Mouse (Mus musculus): ENCODE data around the gene Ccdc91. TPM values are rescaled to one million over a fixed set of nuclear protein-coding genes. Genes with fewer than 3 reads are reported as not detected.
A peak's percentile ranks its signal among the peaks of the same experiment; 100 is the strongest.

Gene Ccdc91
- polyA plus RNA-seq (2012; rRNA removed) = 973 and 1,093 TPM in 2 replicates

DNA sequence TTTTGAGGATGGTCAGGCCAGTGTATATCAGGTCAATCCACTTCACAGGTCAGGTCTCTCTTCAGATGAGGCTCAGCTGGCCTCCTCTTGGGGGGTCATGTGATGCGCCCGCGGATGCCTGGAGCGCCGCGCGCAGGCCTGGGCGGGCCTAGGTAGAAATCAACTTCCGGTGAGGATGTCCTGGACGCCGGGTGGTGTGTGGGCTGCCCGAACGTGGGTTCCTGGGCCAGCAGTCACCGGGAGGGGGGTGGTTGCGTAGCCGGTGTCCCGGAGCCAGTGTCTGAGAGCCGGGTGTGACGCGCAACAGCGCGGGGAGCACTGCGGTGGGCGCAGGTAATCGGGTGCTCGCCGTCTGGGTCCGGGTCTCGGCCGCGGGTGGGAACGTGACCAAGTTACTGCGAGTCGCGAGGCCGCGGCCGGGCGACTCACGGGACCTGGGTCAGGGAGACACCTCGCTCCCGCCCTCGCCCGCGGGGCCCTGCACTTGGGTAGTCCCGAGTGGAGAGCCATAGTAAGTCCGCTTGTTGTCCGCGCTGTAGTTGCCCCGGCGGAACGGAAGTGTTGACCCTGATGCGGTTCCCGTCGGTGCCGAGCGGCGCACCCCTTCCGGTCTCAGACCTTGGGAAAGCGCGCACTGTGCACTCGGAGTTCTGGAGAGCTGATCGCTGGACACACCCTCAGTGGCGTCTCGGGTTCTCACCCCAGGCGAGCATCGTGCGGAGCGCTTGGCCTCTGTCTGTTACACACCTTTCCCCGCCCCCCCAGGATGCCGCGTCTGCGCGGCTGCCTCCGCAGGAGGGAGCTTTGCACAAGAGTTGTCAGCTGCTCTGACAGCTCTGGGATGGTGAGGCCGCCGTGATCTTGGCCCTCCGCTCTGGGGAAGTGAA lies at the start of gene Ccdc91:
Gene Ccdc91 (plus strand): TSS at position 102 of the 887 bp plus-strand sequence.
- H3K27me3 ChIP-seq (ENCODE audit: control insufficient read depth, insufficient read depth, low read length) = no peaks in the 10 kb centered on the region
- H3K36me3 ChIP-seq (ENCODE audit: control insufficient read depth, insufficient read depth, low read length) = no peaks in the 10 kb centered on the region
- peak within 1 kb of the TSS; percentile 95 for H3K27ac ChIP-seq (ENCODE audit: control insufficient read depth, insufficient read depth, low read depth, low read length)
- peak; percentile 62 for TF ChIP-seq POLR2A (IDR thresholded peaks at IDR 0.05; ENCODE audit: control insufficient read depth, low read depth, low read length)
- no peak for TF ChIP-seq CTCF (IDR thresholded peaks at IDR 0.05; ENCODE audit: control insufficient read depth, insufficient read depth, insufficient replicate concordance, low read depth, low read length)
- peaks cover 5% of the 10 kb centered on the region for H3K4me1 ChIP-seq (ENCODE audit: control insufficient read depth, insufficient read depth, low read length)
- H3K4me3 ChIP-seq (ENCODE audit: control insufficient read depth, low read depth, low read length) = peak within 1 kb of the TSS; percentile 98

DNA sequence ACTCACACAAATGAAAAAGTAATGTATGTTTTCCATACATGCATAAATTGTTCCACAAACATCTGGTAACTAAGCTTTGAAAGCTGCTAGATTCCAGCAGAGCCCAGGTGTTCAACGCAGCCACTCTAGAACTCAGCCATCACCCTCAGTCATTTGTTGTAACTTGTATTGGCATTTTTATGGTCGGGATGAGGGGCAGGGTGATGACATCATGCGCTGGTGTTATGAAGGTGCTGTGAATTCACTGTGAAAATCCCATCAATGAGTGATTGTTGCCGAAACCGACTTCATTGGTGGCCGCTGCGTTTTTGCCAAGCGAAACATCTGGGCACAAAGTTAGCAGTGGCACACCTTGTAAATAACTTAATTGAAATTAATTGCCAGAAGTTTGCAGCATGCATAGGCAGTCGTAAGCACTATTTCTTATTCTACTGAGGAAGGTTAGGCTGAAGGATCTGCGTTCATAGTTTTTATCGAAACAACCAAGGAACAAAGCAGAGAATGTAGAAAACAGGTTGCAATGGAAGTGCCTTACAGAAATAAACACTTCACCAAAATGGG lies 48.6 kb upstream of the Ccdc91 start:
- TF ChIP-seq CTCF (IDR thresholded peaks at IDR 0.05; ENCODE audit: control insufficient read depth, insufficient read depth, insufficient replicate concordance, low read depth, low read length) (no peak), POLR2A (IDR thresholded peaks at IDR 0.05; ENCODE audit: control insufficient read depth, low read depth, low read length) (no peak)
- H3K4me3 ChIP-seq (ENCODE audit: control insufficient read depth, low read depth, low read length) = no peak overlapping the region
- H3K36me3 ChIP-seq (ENCODE audit: control insufficient read depth, insufficient read depth, low read length) = no peaks in the 10 kb centered on the region
- no peak overlapping the region for H3K27ac ChIP-seq (ENCODE audit: control insufficient read depth, insufficient read depth, low read depth, low read length)
- no peaks in the 10 kb centered on the region for H3K27me3 ChIP-seq (ENCODE audit: control insufficient read depth, insufficient read depth, low read length)
- H3K4me1 ChIP-seq (ENCODE audit: control insufficient read depth, insufficient read depth, low read length) = no peaks in the 10 kb centered on the region

DNA sequence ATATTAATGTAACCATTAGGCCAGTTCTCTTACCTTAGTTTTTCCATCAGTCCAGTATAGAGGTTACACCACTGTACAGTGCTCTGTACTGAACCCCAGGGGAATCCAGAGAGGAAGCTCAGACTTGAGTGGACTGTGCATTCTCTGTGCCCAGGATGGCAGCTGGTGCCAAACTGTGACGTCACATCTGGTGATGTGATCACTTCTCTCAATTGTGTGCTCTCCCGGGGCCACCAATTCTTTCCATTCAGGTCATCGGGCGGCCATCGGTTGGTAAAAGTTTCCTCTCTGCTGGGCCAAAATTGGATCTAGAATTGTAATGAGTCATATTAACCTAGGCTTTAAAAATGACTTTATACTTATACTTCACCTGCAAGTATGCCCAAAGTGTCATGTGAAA lies 19.9 kb upstream of the Ccdc91 start:
- H3K27me3 ChIP-seq (ENCODE audit: control insufficient read depth, insufficient read depth, low read length) = no peaks in the 10 kb centered on the region
- H3K4me3 ChIP-seq (ENCODE audit: control insufficient read depth, low read depth, low read length) = no peak overlapping the region
- no peaks in the 10 kb centered on the region for H3K4me1 ChIP-seq (ENCODE audit: control insufficient read depth, insufficient read depth, low read length)
- TF ChIP-seq POLR2A (IDR thresholded peaks at IDR 0.05; ENCODE audit: control insufficient read depth, low read depth, low read length) (no peak), CTCF (IDR thresholded peaks at IDR 0.05; ENCODE audit: control insufficient read depth, insufficient read depth, insufficient replicate concordance, low read depth, low read length) (no peak)
- H3K36me3 ChIP-seq (ENCODE audit: control insufficient read depth, insufficient read depth, low read length) = no peaks in the 10 kb centered on the region
- H3K27ac ChIP-seq (ENCODE audit: control insufficient read depth, insufficient read depth, low read depth, low read length) = no peak overlapping the region

DNA sequence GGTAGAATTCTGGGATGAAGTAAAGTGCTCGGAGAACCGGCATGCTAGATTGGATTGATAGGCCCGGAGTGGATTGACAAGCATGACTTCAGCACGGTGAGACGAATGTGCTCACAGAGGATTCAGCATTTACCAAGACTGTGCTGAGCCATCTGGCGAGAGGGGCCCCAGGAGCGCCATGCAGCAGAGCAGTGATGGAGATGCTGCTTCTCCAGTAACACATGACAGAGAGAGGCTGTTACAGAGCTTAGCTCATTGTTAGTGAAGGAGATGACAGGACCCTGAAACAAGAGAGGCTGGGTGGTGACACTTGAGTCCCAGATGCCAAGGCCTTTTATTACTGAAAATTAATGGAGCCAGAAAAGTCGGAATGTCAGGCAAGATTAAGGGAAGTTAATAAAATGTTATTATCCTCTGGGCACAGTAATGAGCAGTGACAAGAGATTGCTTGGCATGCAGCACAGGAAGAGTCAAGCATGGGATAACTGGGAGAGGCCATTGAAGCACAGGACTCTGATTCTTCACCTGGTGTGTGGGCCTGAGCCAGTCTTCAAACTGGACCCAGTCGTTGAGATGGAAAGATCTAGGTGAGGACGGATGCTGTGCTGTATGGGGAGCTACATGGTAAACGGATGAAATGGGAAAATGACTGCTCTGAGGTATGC lies 16.9 kb upstream of the Ccdc91 start:
- Histone ChIP-seq H3K36me3 (ENCODE audit: control insufficient read depth, insufficient read depth, low read length) (no peaks in the 10 kb centered on the region), H3K27ac (ENCODE audit: control insufficient read depth, insufficient read depth, low read depth, low read length) (no peak overlapping the region), H3K4me3 (ENCODE audit: control insufficient read depth, low read depth, low read length) (no peak overlapping the region), H3K4me1 (ENCODE audit: control insufficient read depth, insufficient read depth, low read length) (no peaks in the 10 kb centered on the region), H3K27me3 (ENCODE audit: control insufficient read depth, insufficient read depth, low read length) (no peaks in the 10 kb centered on the region)
- TF ChIP-seq POLR2A (IDR thresholded peaks at IDR 0.05; ENCODE audit: control insufficient read depth, low read depth, low read length) (no peak), CTCF (IDR thresholded peaks at IDR 0.05; ENCODE audit: control insufficient read depth, insufficient read depth, insufficient replicate concordance, low read depth, low read length) (no peak)

DNA sequence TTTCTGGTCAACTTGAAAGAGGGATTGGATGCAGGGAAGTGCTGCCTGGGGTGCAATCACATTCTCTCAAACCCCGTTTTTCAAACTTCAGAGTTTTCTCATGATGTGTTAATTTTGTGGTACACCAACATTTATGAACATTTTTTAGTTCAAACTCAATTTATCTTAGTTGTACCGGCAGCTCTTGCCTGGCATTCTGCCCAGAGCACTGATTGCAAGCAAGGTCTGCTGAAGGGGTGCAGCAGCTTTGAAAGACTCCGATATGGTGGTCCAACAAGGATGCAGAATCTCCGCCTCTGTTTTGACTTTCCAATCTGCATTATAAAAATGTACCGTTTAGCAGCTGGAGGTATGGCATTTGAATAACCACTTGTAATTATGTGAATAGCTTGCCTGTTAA lies 5.6 kb upstream of the Ccdc91 start:
- Histone ChIP-seq H3K4me1 (ENCODE audit: control insufficient read depth, insufficient read depth, low read length) (no peaks in the 10 kb centered on the region), H3K4me3 (ENCODE audit: control insufficient read depth, low read depth, low read length) (no peak overlapping the region), H3K36me3 (ENCODE audit: control insufficient read depth, insufficient read depth, low read length) (no peaks in the 10 kb centered on the region), H3K27ac (ENCODE audit: control insufficient read depth, insufficient read depth, low read depth, low read length) (no peak overlapping the region), H3K27me3 (ENCODE audit: control insufficient read depth, insufficient read depth, low read length) (no peaks in the 10 kb centered on the region)
- no peak for TF ChIP-seq POLR2A (IDR thresholded peaks at IDR 0.05; ENCODE audit: control insufficient read depth, low read depth, low read length)
- TF ChIP-seq CTCF (IDR thresholded peaks at IDR 0.05; ENCODE audit: control insufficient read depth, insufficient read depth, insufficient replicate concordance, low read depth, low read length) = no peak

DNA sequence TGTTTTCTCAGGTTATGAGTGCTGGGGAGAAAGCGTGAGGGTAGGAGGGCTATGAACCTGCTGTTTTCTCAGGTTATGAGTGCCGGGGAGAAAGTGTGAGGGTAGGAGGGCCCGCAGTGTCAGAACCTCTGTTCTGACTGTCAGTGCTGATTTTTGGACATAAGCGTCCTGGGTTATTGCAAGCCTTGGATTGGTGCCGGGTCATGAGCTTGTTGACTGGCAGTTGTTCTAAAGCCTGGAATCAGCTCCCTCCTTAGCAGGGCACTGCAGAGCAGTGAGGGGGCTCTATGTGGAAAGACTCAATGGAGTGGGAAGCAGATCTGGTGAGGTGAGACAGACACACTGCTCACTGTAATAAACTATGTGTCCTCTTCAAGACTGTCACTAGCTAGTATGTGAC lies 5.5 kb downstream of the Ccdc91 start:
- Histone ChIP-seq H3K27me3 (ENCODE audit: control insufficient read depth, insufficient read depth, low read length) (no peaks in the 10 kb centered on the region), H3K4me3 (ENCODE audit: control insufficient read depth, low read depth, low read length) (no peak overlapping the region), H3K36me3 (ENCODE audit: control insufficient read depth, insufficient read depth, low read length) (no peaks in the 10 kb centered on the region), H3K27ac (ENCODE audit: control insufficient read depth, insufficient read depth, low read depth, low read length) (no peak overlapping the region), H3K4me1 (ENCODE audit: control insufficient read depth, insufficient read depth, low read length) (peaks cover 5% of the 10 kb centered on the region)
- TF ChIP-seq POLR2A (IDR thresholded peaks at IDR 0.05; ENCODE audit: control insufficient read depth, low read depth, low read length) (no peak), CTCF (IDR thresholded peaks at IDR 0.05; ENCODE audit: control insufficient read depth, insufficient read depth, insufficient replicate concordance, low read depth, low read length) (no peak)

DNA sequence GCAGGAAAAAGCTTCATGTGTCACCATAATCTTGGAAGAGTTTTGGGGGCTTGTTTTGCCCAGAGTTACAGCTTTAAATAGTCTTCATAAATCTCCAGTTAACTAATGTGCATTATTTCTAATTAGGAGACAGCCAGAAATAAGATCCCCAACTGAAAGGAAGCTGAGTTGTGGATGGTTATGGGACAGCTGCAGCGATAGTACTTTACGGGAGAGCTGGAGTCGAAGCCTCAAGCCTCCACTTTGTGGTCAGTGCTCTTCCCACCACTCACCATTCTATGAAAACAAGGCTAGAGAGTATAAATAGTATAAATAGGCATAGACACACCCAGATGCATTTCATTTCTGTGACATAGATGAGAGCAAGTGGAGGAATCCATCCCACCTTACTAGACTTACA lies 14.5 kb downstream of the Ccdc91 start:
- Histone ChIP-seq H3K27me3 (ENCODE audit: control insufficient read depth, insufficient read depth, low read length) (no peaks in the 10 kb centered on the region), H3K4me1 (ENCODE audit: control insufficient read depth, insufficient read depth, low read length) (no peaks in the 10 kb centered on the region), H3K36me3 (ENCODE audit: control insufficient read depth, insufficient read depth, low read length) (no peaks in the 10 kb centered on the region), H3K27ac (ENCODE audit: control insufficient read depth, insufficient read depth, low read depth, low read length) (no peak overlapping the region), H3K4me3 (ENCODE audit: control insufficient read depth, low read depth, low read length) (no peak overlapping the region)
- no peak for TF ChIP-seq POLR2A (IDR thresholded peaks at IDR 0.05; ENCODE audit: control insufficient read depth, low read depth, low read length)
- no peak for TF ChIP-seq CTCF (IDR thresholded peaks at IDR 0.05; ENCODE audit: control insufficient read depth, insufficient read depth, insufficient replicate concordance, low read depth, low read length)
